Mouse (Mus musculus) layer of hippocampus, adult 8-10 months (tissue): Measurements from ENCODE around the gene Alx3. TPM values are rescaled to one million over a fixed set of nuclear protein-coding genes. Genes with fewer than 3 reads are reported as not detected.

ENCODE experiments used
- DNase-seq, 2 experiments: peaks; one replicate each; pipeline ENCODE4 v3.0.0; 2022; ENCODE audit warnings: low spot score in 2 of 2
- total RNA-seq, 4 experiments: library from RNA; stranded (reverse); gene quantifications; 2 replicates each; pipeline ENCODE4 v1.2.4; 2022

Alx3 gene
- total RNA-seq: 1 to 10 TPM in 1 of 4 experiments, under 1 TPM in 2, not detected in 1; 0.45 to 1.4 (median 0.83) TPM

- no peak for DNase-seq
Observed at GRCm38 (mm10) chr3:107594662-107595263, at the start of gene Alx3. Gene Alx3 (plus strand): TSS chr3:107595031.

- DNase-seq: no peak
Observed at GRCm38 (mm10) chr3:107545278-107545677, 49.6 kb upstream of the Alx3 start.

GRCm38 (mm10) chr3:107545716-107546412 lies 49.0 kb upstream of the Alx3 start:
- no peak for DNase-seq

GRCm38 (mm10) chr3:107546956-107547355 lies 47.9 kb upstream of the Alx3 start:
- DNase-seq: no peak

- peak in 1 of 2 experiments; percentile 62 for DNase-seq
Observed at GRCm38 (mm10) chr3:107550409-107551049, 44.3 kb upstream of the Alx3 start.

- no peak for DNase-seq
Observed at GRCm38 (mm10) chr3:107554842-107555241, 40.0 kb upstream of the Alx3 start, which contains the start of gene Ubl4b. Gene Ubl4b (minus strand): TSS chr3:107555073.

- DNase-seq: no peak
Observed at GRCm38 (mm10) chr3:107558740-107559139, 36.1 kb upstream of the Alx3 start.

GRCm38 (mm10) chr3:107559183-107559582 lies 35.6 kb upstream of the Alx3 start:
- peak; percentile 38 to 62 for DNase-seq

GRCm38 (mm10) chr3:107562104-107562503 lies 32.7 kb upstream of the Alx3 start:
- DNase-seq: no peak

- no peak for DNase-seq
Observed at GRCm38 (mm10) chr3:107562591-107562990, 32.2 kb upstream of the Alx3 start.

- DNase-seq: no peak
Observed at GRCm38 (mm10) chr3:107563880-107564279, 31.0 kb upstream of the Alx3 start.

- no peak for DNase-seq
Observed at GRCm38 (mm10) chr3:107565331-107565730, 29.5 kb upstream of the Alx3 start.

- DNase-seq: no peak
Observed at GRCm38 (mm10) chr3:107567766-107568165, 27.1 kb upstream of the Alx3 start.

- DNase-seq: no peak
Observed at GRCm38 (mm10) chr3:107568721-107569120, 26.1 kb upstream of the Alx3 start.

GRCm38 (mm10) chr3:107571205-107571604 lies 23.6 kb upstream of the Alx3 start:
- no peak for DNase-seq

GRCm38 (mm10) chr3:107576807-107577206 lies 18.0 kb upstream of the Alx3 start:
- no peak for DNase-seq

- no peak for DNase-seq
Observed at GRCm38 (mm10) chr3:107577810-107578390, 16.9 kb upstream of the Alx3 start.

- DNase-seq: peak in 1 of 2 experiments; percentile 69
Observed at GRCm38 (mm10) chr3:107579466-107579865, 15.4 kb upstream of the Alx3 start.

GRCm38 (mm10) chr3:107581103-107582010 lies 13.5 kb upstream of the Alx3 start:
- no peak for DNase-seq

- DNase-seq: no peak
Observed at GRCm38 (mm10) chr3:107582130-107582874, 12.5 kb upstream of the Alx3 start.
